Mouse (Mus musculus) heart, postnatal 0 days (tissue): ENCODE measurements around the gene Rpl18a. TPM values are rescaled to one million over a fixed set of nuclear protein-coding genes. Genes with fewer than 3 reads are reported as not detected.

Experiments
- ATAC-seq: fragments of 200-750 bp; cut with Nextera tagmentation; 2 replicates; pipeline ENCODE4 v1.8.0; 2017; ENCODE audit warnings: low read depth, moderate number of reproducible peaks, moderate library complexity; ENCODE audit not compliant: insufficient read depth
- DNase-seq: peaks from one replicate; pipeline ENCODE4 v3.0.0-alpha.2; 2016; ENCODE audit warnings: low spot score
- H3K27ac ChIP-seq: fragments of 300-500 bp; sonication (generic); 2 replicates; pipeline ENCODE4 v1.5.1; 2014; ENCODE audit warnings: low read depth, mild to moderate bottlenecking
- H3K27me3 ChIP-seq: fragments of 300-500 bp; sonication (generic); 2 replicates; pipeline ENCODE4 v1.6.1; 2014; ENCODE audit warnings: low read length, mixed read lengths; ENCODE audit not compliant: control insufficient read depth, insufficient read depth
- H3K36me3 ChIP-seq: fragments of 300-500 bp; sonication (generic); replicated peaks from 2 replicates; pipeline ENCODE4 v1.6.1; 2014; ENCODE audit warnings: low read length, mixed read lengths; ENCODE audit not compliant: control insufficient read depth, insufficient read depth
- H3K4me1 ChIP-seq: fragments of 300-500 bp; sonication (generic); 2 replicates; pipeline ENCODE4 v1.6.1; 2014; ENCODE audit warnings: antibody characterized with exemption; ENCODE audit not compliant: control insufficient read depth, insufficient read depth
- H3K4me2 ChIP-seq: fragments of 300-500 bp; sonication (generic); 2 replicates; pipeline ENCODE4 v1.6.1; 2014; ENCODE audit warnings: low read depth, mild to moderate bottlenecking, low read length, moderate library complexity
- H3K4me3 ChIP-seq: fragments of 300-500 bp; sonication (generic); 2 replicates; pipeline ENCODE4 v1.5.1; 2014; ENCODE audit warnings: low read depth, low read length
- H3K9ac ChIP-seq: fragments of 300-500 bp; sonication (generic); replicated peaks from 2 replicates; pipeline ENCODE4 v1.6.1; 2014; ENCODE audit warnings: low read depth, low read length, mixed read lengths
- H3K9me3 ChIP-seq: fragments of 300-500 bp; sonication (generic); replicated peaks from 2 replicates; pipeline ENCODE4 v1.6.1; 2016; ENCODE audit warnings: low read length; ENCODE audit not compliant: control insufficient read depth
- CTCF ChIP-seq: IDR thresholded peaks from 2 replicates; pipeline ENCODE4 v1.5.1; 2016; ENCODE audit warnings: antibody characterized with exemption, control low read depth, low read depth
- EP300 ChIP-seq: IDR thresholded peaks from 2 replicates; pipeline ENCODE4 v1.6.1; 2016; ENCODE audit warnings: antibody characterized with exemption, low read depth
- WGBS: fragments of 180-500 bp; shearing (Covaris S2); extraction: QIAGEN DNeasy Blood & Tissue Kit; methylation state at CpG from one replicate; pipeline ENCODE4 v1.1.7; 2014; 5-methylcytosine and 5-hydroxymethylcytosine counted together
- polyA plus RNA-seq: library from polyadenylated mRNA; unstranded; fragments of >200 nt; fragmentation: Nextera tagmentation; extraction: Ambion mirVana; gene quantifications from 2 replicates; pipeline ENCODE4 v1.2.1, GENCODE M21; 2015
- total RNA-seq: library from RNA; depleted of rRNA; stranded (reverse); fragments of >200 nt; gene quantifications from 2 replicates; pipeline ENCODE4 v1.2.3, GENCODE M21; 2014; ENCODE audit warnings: low replicate concordance

Gene Rpl18a
- total and polyA plus RNA-seq, 2 experiments from 2014 or later: 2,186 to 2,523 TPM

DNA sequence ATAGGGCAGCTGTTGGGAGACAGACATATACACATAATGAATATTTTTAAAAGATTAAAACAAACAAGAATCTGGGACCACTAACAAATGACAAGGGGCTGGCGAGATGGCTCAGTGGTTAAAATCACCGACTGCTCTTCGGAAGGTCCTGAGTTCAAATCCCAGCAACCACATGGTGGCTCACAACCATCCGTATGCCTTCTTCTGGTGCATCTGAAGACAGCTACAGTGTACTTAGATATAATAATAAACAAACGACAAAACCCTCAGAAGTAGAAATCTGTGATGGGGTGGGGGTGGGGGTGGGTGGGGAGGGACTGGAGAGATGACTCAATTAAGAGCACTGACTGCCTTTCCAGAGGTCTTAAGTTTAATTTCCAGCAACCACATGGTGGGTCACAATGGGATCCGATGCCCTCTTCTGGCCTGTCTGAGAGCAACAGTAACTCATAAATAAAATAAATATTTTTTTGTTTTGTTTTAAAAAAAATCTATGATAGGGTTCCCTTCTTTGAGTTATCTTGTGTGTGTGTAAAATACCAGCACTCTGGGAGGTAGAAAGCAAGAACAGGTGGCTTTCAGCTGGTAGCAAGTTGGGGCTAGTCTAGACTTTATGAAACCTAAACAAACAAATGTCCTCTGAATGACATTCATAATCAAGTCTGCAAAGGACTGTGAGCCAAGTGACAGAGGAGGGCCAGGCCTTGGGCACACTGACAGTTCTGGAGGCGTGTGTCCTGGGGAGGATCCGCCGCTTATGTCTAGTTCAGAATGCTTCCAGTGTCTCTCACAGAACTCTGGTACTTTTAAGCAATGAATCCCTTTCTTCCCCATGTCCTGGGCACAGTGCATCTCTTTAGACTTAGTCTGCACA is 23.1 kb upstream of the Rpl18a start:
- Histone ChIP-seq H3K4me3 (no peak overlapping the region), H3K36me3 (peaks cover 48% of the 10 kb centered on the region), H3K9me3 (no peaks in the 10 kb centered on the region), H3K4me1 (no peaks in the 10 kb centered on the region), H3K9ac (no peak overlapping the region), H3K4me2 (no peak overlapping the region), H3K27ac (peak overlapping the region; percentile 5; the same call in 1 of the 2 replicates), H3K27me3 (no peaks in the 10 kb centered on the region)
- ATAC-seq: peak; percentile 48; the same call in 1 of the 2 replicates
- peak; percentile 24 for DNase-seq
- no peak for TF ChIP-seq CTCF
- TF ChIP-seq EP300: no peak
- 75% methylated on average over 9 of the region's 9 CpGs for WGBS

DNA sequence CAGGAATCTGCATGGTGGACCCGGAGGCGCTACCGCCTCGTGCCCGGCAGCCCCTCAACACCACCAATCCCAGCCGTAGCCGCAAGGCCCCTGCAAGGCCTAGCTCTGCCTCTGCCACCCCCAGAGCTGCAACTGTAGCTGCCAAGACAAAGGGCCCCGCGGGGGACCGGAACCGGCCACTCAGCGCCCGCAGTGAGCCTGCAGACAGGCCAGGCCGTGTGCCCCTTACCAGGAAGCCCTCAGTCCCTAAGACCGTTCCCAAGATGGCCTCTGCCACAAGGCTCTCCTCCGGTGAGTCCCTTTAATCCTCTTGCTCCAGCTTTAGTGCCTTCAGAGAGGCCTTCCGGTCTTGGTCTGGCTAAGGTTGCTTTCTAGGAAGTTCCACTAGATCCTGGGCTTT is 17.5 kb upstream of the Rpl18a start:
- Histone ChIP-seq H3K27me3 (no peaks in the 10 kb centered on the region), H3K36me3 (peaks cover 69% of the 10 kb centered on the region), H3K4me3 (no peak overlapping the region), H3K9ac (no peak overlapping the region), H3K27ac (no peak overlapping the region), H3K4me2 (no peak overlapping the region), H3K4me1 (no peaks in the 10 kb centered on the region), H3K9me3 (no peaks in the 10 kb centered on the region)
- no peak for ATAC-seq
- DNase-seq: no peak
- TF ChIP-seq EP300: no peak
- no peak for TF ChIP-seq CTCF
- 89% methylated on average over 17 of the region's 17 CpGs for WGBS

DNA sequence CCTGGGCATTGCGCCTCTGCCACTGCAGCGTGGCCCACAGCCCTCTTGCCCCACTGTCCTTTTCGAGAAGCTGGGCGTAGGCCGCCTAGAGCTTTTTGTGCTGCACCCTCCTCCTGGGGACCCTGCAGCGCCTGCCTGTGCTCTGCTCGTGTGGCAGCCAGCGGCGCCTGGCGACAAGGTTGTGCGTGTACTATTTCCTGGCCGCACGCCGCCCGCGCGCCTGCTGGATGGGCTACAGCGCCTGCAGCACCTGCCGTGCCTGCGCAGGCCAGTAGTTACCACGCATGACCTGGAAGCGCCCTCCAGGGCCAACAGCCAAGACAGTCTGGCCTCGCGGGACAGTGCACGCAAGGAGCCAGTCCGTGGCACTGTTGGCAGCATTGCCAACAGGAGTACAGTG is 16.3 kb upstream of the Rpl18a start:
- Histone ChIP-seq H3K27me3 (no peaks in the 10 kb centered on the region), H3K4me2 (no peak overlapping the region), H3K4me3 (no peak overlapping the region), H3K9ac (no peak overlapping the region), H3K9me3 (no peaks in the 10 kb centered on the region), H3K4me1 (no peaks in the 10 kb centered on the region), H3K27ac (no peak overlapping the region), H3K36me3 (peaks cover 66% of the 10 kb centered on the region)
- ATAC-seq (no peak), DNase-seq (no peak)
- WGBS: 91% methylated on average over 26 of the region's 26 CpGs
- no peak for TF ChIP-seq EP300
- TF ChIP-seq CTCF: no peak

DNA sequence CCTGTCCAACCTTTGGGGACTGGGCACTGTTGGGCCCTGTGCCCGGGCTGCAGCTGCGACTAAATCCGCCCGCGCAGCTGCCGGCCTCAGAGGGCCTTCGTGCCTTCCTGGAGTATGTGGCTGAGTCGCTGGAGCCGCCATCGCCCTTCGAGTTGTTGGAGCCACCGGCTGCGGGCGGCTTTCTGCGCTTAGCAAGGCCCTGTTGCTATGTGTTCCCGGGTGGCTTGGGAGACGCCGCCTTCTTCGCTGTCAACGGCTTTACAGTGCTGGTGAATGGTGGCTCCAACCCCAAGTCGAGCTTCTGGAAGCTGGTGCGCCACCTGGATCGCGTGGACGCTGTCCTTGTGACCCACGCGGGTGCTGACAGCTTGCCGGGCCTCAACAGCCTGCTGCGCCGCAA is 15.7 kb upstream of the Rpl18a start:
- Histone ChIP-seq H3K4me2 (no peak overlapping the region), H3K27ac (no peak overlapping the region), H3K27me3 (no peaks in the 10 kb centered on the region), H3K36me3 (peaks cover 64% of the 10 kb centered on the region), H3K4me3 (no peak overlapping the region), H3K9ac (no peak overlapping the region), H3K4me1 (no peaks in the 10 kb centered on the region), H3K9me3 (no peaks in the 10 kb centered on the region)
- TF ChIP-seq CTCF (no peak), EP300 (no peak)
- ATAC-seq: no peak
- DNase-seq: no peak
- 85% methylated on average over 30 of the region's 30 CpGs for WGBS

DNA sequence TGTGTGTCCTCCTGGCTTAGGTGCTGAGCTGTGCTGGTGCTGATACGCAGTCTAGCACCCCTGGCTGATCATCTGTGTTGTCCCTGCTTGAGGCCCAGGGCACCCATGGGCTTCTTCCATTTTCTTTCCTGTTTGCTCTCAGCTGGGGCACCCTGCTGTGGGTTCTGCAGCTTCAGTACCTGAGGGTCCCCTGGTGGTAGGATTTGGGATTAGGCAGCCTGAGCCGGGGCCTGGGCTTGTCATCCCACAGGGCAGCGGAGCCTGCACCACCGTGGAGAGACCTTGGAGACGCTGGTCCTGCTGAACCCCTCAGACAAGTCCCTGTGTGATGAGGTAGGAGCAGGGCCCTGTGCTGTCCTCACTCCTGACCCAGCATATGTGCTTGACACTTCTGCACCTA is 14.4 kb upstream of the Rpl18a start:
- H3K9ac ChIP-seq: no peak overlapping the region
- H3K4me2 ChIP-seq: no peak overlapping the region
- no peak overlapping the region for H3K4me3 ChIP-seq
- H3K27me3 ChIP-seq: no peaks in the 10 kb centered on the region
- peaks cover 51% of the 10 kb centered on the region for H3K36me3 ChIP-seq
- peaks cover 13% of the 10 kb centered on the region; the same call in 1 of the 2 replicates for H3K4me1 ChIP-seq
- 75% methylated on average over 5 of the region's 5 CpGs for WGBS
- TF ChIP-seq CTCF (peak; percentile 28), EP300 (no peak)
- DNase-seq (no peak), ATAC-seq (no peak)
- H3K27ac ChIP-seq: no peak overlapping the region
- H3K9me3 ChIP-seq: no peaks in the 10 kb centered on the region
